Mouse (Mus musculus) bone marrow macrophage, adult 2 months (primary cell): ENCODE results near the gene Ccdc186. TPM values are rescaled to one million over a fixed set of nuclear protein-coding genes. Genes with fewer than 3 reads are reported as not detected.
A peak's percentile ranks its signal among the peaks of the same experiment; 100 is the strongest.

Source experiments
- H3K27ac ChIP-seq: 2 replicates; pipeline ENCODE4 v1.5.1; 2012; ENCODE audit warnings: low read depth, low read length; ENCODE audit not compliant: insufficient read depth
- H3K4me1 ChIP-seq: 2 replicates; pipeline ENCODE4 v1.6.1; 2012; ENCODE audit warnings: low read length; ENCODE audit not compliant: control insufficient read depth, insufficient read depth
- H3K4me3 ChIP-seq: 2 replicates; pipeline ENCODE4 v1.5.1; 2012; ENCODE audit warnings: mild to moderate bottlenecking, low read length, moderate library complexity; ENCODE audit not compliant: insufficient read depth
- CTCF ChIP-seq: IDR thresholded peaks from 2 replicates; pipeline ENCODE4 v1.5.1; 2012; ENCODE audit warnings: low read depth, mild to moderate bottlenecking, low read length, moderate library complexity
- POLR2A ChIP-seq: IDR thresholded peaks from 2 replicates; pipeline ENCODE4 v1.6.1; 2012; ENCODE audit warnings: mild to moderate bottlenecking, low read depth, low read length, borderline replicate concordance
- polyA plus RNA-seq: library from polyadenylated mRNA; stranded (reverse); fragments of >200 nt; gene quantifications from 2 replicates; pipeline ENCODE4 v1.2.4, GENCODE M21; 2012; ENCODE audit not compliant: missing spikeins, insufficient read depth, insufficient read length

The Ccdc186 gene
- 18.2 and 22.2 TPM in 2 replicates for polyA plus RNA-seq

DNA sequence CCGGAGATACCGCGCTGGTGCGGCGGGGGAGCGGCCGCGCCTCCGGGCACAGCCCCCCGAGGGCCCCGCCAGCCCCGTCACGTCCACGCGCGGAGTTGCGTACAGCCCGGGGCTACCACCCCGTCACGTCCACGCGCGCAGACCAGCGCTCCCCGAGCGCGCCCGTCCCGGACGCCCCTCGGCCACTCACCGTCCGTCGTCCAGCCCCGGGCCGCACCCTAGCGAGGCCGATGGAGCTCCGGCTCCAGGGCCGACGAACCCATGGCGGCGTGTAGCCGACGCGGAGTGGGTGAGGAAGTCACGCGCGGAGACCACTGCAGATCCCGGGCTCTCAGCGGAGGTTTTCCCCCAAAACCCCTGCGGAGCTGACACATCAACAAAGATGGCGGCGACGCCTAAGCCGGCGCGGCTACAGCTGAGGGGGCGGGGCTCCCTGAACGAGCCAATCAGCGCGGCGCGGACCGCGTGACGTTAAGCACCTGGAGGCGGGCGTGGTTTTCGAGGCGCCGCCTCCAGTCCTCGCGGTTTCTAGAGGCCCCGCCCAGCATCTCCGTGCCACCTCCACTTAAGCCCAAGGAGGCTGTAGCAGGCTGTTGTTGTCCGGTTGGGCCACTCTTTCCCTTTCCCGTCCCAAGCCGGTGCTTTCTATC, at the start of gene Ccdc186:
TSS of gene Ccdc186 (minus strand) at position 393 of the 650 bp plus-strand sequence.
- H3K4me3 ChIP-seq, result peak within 1 kb of the TSS; percentile 93
- peak within 1 kb of the TSS; percentile 34; the same call in 1 of the 2 replicates for H3K27ac ChIP-seq
- peaks cover 19% of the 10 kb centered on the region for H3K4me1 ChIP-seq
- TF ChIP-seq CTCF (no peak), POLR2A (no peak)

DNA sequence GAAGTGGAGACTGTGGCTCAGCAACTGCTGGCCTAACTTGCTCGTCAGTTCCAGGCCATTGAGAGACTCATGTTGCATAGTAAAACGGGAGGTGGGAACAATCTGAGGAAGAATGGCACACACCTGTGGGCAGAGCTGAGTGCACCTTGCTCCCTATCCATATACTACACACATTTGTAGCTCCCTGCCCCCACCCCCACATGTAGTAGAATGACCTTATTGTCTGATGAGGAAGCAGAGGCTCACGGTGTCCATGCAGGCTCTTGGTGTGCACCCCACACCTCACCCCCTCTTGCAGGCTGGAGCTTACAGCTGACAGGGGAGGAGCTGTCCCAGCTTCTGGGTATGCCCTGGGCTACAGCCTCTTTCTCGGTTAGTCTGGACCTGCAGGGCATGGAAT, 45.7 kb upstream of the Ccdc186 start:
- TF ChIP-seq POLR2A, result no peak
- no peak for TF ChIP-seq CTCF

DNA sequence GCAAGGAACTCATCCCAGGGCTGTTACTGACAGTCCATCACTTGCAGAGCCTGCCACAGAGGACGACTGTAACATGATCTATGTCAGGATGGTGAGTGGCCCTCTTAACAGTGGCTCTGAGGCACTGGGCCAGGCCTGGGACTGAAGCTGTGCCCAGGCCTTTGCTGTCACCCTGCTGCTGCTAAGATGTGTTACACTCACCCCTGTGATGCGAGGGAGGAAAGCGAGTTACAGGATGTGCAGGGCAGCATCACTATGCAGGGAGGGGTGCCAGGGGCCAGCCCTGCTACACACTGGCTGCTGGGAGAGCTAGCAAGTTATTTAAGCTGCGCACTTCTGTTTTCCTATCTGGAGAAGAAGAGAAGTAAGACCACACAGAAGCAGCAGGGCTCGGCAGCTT, 34.5 kb upstream of the Ccdc186 start:
- H3K4me1 ChIP-seq, result no peaks in the 10 kb centered on the region
- no peak for TF ChIP-seq POLR2A
- no peak for TF ChIP-seq CTCF
- no peak overlapping the region for H3K4me3 ChIP-seq
- H3K27ac ChIP-seq, result no peak overlapping the region

More for the DNA sequence above, 45.7 kb upstream of the Ccdc186 start:
- H3K27ac ChIP-seq, result no peak overlapping the region
- no peak overlapping the region for H3K4me3 ChIP-seq
- H3K4me1 ChIP-seq, result no peaks in the 10 kb centered on the region

DNA sequence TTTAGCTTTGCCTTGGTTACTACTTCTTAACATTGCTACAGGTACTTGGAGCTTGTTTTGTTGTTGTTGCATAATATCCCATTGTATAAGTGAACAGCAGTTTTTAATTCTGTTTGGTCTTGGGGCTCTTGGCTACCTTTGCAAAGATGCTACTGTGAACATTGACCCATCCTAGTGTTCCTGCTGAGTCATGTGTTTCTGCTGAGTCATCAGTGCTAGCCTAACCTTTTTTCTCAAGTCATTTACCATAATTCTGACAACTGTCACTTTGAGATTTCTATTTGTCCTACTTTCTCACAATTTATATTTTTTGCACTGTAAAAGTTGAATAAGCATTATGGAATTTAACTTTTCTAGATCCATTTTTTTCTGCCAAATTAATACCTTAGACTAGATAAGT, 30.6 kb upstream of the Ccdc186 start:
- Histone ChIP-seq H3K4me3 (no peak overlapping the region), H3K27ac (no peak overlapping the region), H3K4me1 (no peaks in the 10 kb centered on the region)
- no peak for TF ChIP-seq CTCF
- no peak for TF ChIP-seq POLR2A

DNA sequence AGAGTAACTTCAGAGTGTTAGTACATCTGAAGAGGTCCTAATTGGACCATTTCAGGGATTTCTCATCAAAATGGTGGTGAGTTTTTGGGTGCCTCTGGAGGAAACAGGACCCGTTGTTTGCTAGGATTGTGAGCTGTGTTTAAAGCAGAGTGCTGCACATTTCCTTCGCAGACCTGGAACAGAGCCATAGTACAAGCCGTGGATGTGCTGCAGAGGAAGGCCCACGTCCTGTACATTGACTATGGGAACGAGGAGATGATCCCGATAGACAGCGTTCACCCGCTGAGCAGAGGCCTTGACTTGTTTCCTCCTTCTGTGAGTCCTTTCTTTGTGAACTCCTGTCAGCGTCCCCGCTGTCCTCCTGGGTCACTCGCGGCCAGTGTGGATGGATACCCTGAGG, 21.0 kb upstream of the Ccdc186 start:
- H3K4me3 ChIP-seq, result no peak overlapping the region
- no peak overlapping the region for H3K27ac ChIP-seq
- TF ChIP-seq CTCF (no peak), POLR2A (no peak)
- no peaks in the 10 kb centered on the region for H3K4me1 ChIP-seq

DNA sequence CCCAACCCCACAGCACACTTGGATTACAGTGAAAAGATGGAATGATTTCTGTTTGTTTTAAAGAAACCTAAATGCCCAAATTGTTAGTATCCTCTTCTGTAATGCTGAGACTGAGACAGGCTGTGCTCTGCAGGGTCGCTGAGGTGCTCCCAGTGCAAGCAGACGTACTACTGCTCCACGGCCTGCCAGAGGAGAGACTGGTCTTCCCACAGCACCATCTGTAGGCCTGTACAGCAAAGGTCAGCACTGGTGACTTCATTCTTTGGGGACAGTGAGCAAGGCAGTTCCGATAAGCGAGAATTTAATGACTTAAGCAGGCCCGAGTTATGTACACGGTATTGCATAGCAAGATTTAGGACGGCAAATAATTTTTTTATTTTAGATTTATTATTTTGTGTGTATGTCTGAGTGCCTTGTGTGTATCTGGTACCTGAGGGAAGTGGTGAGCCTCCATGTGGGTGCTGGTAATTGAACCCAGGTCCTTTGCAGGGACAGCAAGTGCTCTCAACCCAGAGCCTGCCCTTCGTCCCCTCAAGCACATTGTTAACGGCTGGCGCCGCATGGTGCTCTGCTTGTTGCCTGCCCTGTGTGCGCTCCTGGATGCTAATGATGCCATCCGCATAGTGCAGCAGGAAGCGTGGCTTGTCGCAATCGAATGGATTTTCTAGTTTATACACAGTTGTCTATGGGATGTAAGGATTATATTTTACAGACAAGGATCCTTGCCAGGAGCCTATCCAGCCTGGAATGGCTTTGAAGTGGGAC, 17.1 kb upstream of the Ccdc186 start:
- TF ChIP-seq CTCF (no peak), POLR2A (no peak)
- no peaks in the 10 kb centered on the region for H3K4me1 ChIP-seq
- no peak overlapping the region for H3K4me3 ChIP-seq
- H3K27ac ChIP-seq, result no peak overlapping the region

DNA sequence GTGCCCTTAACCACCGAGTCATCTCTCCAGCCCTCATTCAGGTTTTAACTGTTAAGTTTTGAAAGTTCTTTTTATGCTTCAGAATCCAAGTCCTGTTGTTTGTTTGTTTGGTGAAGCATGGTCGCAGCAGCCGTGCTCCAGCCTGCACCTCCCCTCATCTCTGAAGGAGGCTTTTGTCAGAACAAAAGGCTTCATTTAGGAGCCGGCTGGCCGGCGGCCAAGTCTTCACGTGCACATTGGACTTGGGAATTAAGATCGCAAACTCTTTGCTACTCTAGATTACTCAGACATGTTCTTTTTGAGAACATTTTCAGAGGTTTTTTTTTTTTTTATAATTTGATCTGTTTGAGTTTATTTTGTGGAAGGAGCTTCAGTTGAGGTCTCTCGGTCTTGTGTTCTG, 13.3 kb upstream of the Ccdc186 start:
- Histone ChIP-seq H3K27ac (no peak overlapping the region), H3K4me3 (no peak overlapping the region), H3K4me1 (no peaks in the 10 kb centered on the region)
- no peak for TF ChIP-seq POLR2A
- no peak for TF ChIP-seq CTCF

DNA sequence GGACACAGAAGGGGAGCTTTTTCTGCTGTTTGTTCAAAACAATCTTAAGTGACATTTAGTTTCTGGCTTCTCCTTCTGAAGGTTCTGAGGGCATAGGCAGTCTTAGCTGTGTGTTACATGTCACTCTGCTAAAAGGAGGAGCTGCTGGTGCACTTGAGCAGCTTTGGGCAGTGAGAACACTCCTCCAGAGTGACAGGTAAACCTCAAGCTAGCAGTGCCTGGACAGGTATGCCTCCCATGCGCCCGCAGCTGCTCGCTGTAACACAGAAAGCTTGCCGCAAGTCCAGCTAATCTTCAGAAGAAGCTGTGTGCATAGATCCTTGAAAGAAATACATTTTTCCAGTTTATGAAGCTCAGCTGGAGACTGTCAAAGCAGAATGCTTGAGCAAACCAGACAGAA, 8.2 kb upstream of the Ccdc186 start:
- Histone ChIP-seq H3K4me1 (no peaks in the 10 kb centered on the region), H3K27ac (no peak overlapping the region), H3K4me3 (no peak overlapping the region)
- no peak for TF ChIP-seq POLR2A
- TF ChIP-seq CTCF, result no peak

DNA sequence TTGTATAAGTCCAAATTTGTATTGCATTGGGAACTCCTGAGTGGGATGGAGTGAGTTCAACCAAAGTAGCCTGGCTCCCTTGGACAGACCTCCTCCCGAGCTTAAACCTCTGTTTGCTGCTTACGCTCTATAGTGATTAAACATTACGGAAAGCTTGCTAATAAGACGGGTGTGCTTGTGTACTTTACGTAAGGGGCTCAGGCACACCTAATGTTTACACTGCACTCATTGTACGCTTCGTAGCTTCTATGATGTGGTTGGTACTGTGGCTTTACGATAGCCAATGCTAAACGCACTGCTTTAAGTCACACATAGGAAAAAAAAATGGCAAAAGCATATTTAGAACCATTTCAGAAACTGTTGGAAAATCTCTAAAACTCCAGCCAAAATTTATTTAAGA, 7.3 kb upstream of the Ccdc186 start:
- Histone ChIP-seq H3K27ac (no peak overlapping the region), H3K4me1 (no peaks in the 10 kb centered on the region), H3K4me3 (no peak overlapping the region)
- TF ChIP-seq CTCF (no peak), POLR2A (no peak)

DNA sequence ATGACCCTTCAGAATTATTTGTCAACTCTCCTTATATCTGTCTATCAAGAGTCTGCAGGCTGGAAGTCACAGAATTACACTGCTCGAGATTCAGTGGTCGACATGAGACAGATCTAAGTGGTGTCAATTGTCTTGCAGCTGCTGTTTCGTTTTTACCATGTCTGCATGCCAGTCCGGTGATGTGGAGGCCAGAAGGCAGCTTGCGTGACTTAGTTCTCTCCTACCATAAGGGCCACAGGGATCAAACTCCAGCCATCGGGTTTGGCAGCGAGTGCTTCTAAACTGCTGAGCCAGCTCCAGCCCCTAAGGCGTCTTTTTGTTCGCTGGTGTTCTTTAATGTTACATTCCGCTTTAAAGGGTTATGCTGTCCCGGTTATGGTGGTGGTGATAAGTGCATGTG, 6.3 kb upstream of the Ccdc186 start:
- Histone ChIP-seq H3K4me1 (no peaks in the 10 kb centered on the region), H3K4me3 (no peak overlapping the region), H3K27ac (no peak overlapping the region)
- TF ChIP-seq CTCF, result no peak
- TF ChIP-seq POLR2A, result no peak
